Mouse (Mus musculus) forebrain, postnatal 0 days (tissue): ENCODE measurements around the gene Camta1. TPM values are rescaled to one million over a fixed set of nuclear protein-coding genes. Genes with fewer than 3 reads are reported as not detected.

ENCODE experiments used
- ATAC-seq: fragments of 200-750 bp; cut with Nextera tagmentation; 2 replicates; pipeline ENCODE4 v1.8.0; 2017; ENCODE audit warnings: mild to moderate bottlenecking, moderate library complexity
- DNase-seq: peaks from one replicate; pipeline ENCODE4 v3.0.0-alpha.2; 2015
- H3K27ac ChIP-seq: fragments of 300-500 bp; sonication (generic); 2 replicates; pipeline ENCODE4 v1.5.1; 2014; ENCODE audit warnings: low read depth, mild to moderate bottlenecking, antibody characterized with exemption, low read length, moderate library complexity, mixed read lengths
- H3K27me3 ChIP-seq: fragments of 300-500 bp; sonication (generic); 2 replicates; pipeline ENCODE4 v1.6.1; 2014; ENCODE audit warnings: mild to moderate bottlenecking, low read length, mixed read lengths; ENCODE audit not compliant: insufficient read depth
- H3K36me3 ChIP-seq: fragments of 300-500 bp; sonication (generic); 2 replicates; pipeline ENCODE4 v1.6.1; 2014; ENCODE audit warnings: mild to moderate bottlenecking, moderate library complexity; ENCODE audit not compliant: insufficient read depth
- H3K4me1 ChIP-seq: fragments of 300-500 bp; sonication (generic); 2 replicates; pipeline ENCODE4 v1.6.1; 2014; ENCODE audit warnings: antibody characterized with exemption; ENCODE audit not compliant: insufficient read depth
- H3K4me2 ChIP-seq: fragments of 300-500 bp; sonication (generic); 2 replicates; pipeline ENCODE4 v1.6.1; 2014; ENCODE audit warnings: low read depth, mild to moderate bottlenecking, moderate library complexity
- H3K4me3 ChIP-seq: fragments of 300-500 bp; sonication (generic); 2 replicates; pipeline ENCODE4 v1.5.1; 2014; ENCODE audit warnings: low read depth, low read length, mixed read lengths
- H3K9ac ChIP-seq: fragments of 300-500 bp; sonication (generic); 2 replicates; pipeline ENCODE4 v1.6.1; 2014; ENCODE audit warnings: mild to moderate bottlenecking
- H3K9me3 ChIP-seq: fragments of 300-500 bp; sonication (generic); 2 replicates; pipeline ENCODE4 v1.6.1; 2016; ENCODE audit warnings: low read length
- CTCF ChIP-seq: sonication (generic); IDR thresholded peaks from 2 replicates; pipeline ENCODE4 v1.5.1; 2016; ENCODE audit warnings: antibody characterized with exemption, control low read depth, low read depth
- WGBS: fragments of 180-500 bp; shearing (Covaris S2); extraction: QIAGEN DNeasy Blood & Tissue Kit; methylation state at CpG from one replicate; pipeline ENCODE4 v1.1.7; 2014; 5-methylcytosine and 5-hydroxymethylcytosine counted together
- polyA plus RNA-seq: library from polyadenylated mRNA; unstranded; fragments of >200 nt; fragmentation: Nextera tagmentation; extraction: Ambion mirVana; gene quantifications from 2 replicates; pipeline ENCODE4 v1.2.1, GENCODE M21; 2015
- total RNA-seq: library from RNA; depleted of rRNA; stranded (reverse); fragments of >200 nt; gene quantifications from 2 replicates; pipeline ENCODE4 v1.2.3, GENCODE M21; 2014; rRNA removed

Camta1 gene
- total and polyA plus RNA-seq, 2 experiments from 2014 or later = 87.4 to 131 TPM

GRCm38 (mm10) chr4:150870963-150871391 lies 990.7 kb downstream of the Camta1 start:
- Histone ChIP-seq H3K9ac (no peak overlapping the region), H3K4me3 (no peak overlapping the region), H3K27me3 (no peaks in the 10 kb centered on the region), H3K4me2 (no peak overlapping the region), H3K36me3 (peaks cover 17% of the 10 kb centered on the region), H3K4me1 (no peaks in the 10 kb centered on the region), H3K27ac (no peak overlapping the region), H3K9me3 (no peaks in the 10 kb centered on the region)
- ATAC-seq (no peak), DNase-seq (no peak)
- 83% methylated on average over 13 of the region's 13 CpGs for WGBS
- TF ChIP-seq CTCF = no peak

DNA sequence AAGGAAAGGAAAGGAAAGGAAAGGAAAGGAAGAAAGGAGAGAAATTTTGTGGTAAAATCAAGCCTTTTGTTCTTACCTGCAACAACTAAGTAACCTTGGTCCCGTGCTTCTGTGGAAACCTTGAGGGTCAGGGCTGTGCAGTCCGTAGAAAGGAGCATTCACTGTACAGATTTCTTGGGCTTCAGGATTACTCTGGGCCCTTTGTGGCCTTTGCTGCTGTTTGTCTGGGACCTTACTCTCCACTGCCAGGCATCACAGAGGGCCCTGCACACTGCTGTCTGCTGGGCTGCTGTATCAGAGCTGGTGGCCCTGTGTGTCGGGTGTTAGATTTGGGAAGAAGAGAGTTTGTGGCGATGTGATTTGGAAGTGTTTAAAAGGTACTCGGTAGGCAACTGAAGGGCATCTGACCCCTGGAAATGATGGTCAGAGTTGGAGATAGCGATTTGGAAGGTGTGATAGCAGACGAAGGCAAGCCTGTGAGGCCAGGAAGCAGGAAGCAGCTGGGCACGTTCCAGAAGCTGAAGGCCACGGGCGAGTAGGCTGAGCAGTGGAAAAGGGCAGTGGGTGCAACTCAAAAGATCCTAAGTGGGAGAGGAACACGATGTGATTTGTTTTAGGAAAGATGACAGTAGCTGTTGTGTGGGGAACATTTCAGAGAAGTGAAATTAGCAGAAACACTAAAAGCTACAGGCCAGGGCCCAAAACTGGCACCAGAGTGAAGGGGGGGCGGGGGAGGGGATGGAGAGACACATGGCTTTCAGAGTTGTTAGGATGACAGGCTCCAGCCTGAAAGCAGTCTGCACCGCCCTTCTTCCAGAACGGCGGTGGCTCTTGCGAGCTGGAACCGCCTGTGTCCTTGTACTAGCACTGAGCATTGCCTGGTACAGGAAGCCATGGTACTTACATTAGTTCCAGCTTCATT lies 992.1 kb downstream of the Camta1 start:
- 79% methylated on average over 17 of the region's 17 CpGs for WGBS
- Histone ChIP-seq H3K4me3 (no peak overlapping the region), H3K27ac (no peak overlapping the region), H3K4me2 (no peak overlapping the region), H3K27me3 (no peaks in the 10 kb centered on the region), H3K4me1 (no peaks in the 10 kb centered on the region), H3K9me3 (no peaks in the 10 kb centered on the region), H3K36me3 (peaks cover 19% of the 10 kb centered on the region), H3K9ac (no peak overlapping the region)
- DNase-seq (no peak), ATAC-seq (no peak)
- no peak for TF ChIP-seq CTCF

DNA sequence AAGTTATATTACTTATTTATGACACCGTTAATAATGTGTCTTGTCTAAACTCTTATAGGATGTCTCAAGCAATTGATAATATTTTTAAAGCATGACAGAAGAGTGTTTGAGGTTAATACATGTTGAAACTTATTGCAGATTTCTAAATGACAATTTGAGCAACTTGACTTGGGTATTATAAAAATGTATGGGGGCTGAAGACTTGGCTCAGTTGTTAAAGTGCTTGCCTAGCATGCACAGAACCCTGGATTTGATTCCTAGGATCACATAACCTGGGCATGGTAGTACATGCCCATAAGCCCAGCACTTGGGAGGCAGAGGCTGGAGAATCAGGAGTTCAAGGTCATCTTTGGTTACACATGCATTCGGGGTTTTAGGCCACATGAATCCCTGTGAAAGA lies 992.8 kb downstream of the Camta1 start:
- DNase-seq (no peak), ATAC-seq (no peak)
- Histone ChIP-seq H3K4me1 (no peaks in the 10 kb centered on the region), H3K36me3 (peaks cover 19% of the 10 kb centered on the region), H3K27me3 (no peaks in the 10 kb centered on the region), H3K9ac (no peak overlapping the region), H3K4me2 (no peak overlapping the region), H3K4me3 (no peak overlapping the region), H3K27ac (no peak overlapping the region), H3K9me3 (no peaks in the 10 kb centered on the region)
- 94% methylated on average over 2 of the region's 2 CpGs for WGBS
- no peak for TF ChIP-seq CTCF

- H3K27me3 ChIP-seq = no peaks in the 10 kb centered on the region
- no peak overlapping the region for H3K9ac ChIP-seq
- H3K27ac ChIP-seq = no peak overlapping the region
- ATAC-seq = no peak
- TF ChIP-seq CTCF = no peak
- H3K4me3 ChIP-seq = no peak overlapping the region
- H3K4me2 ChIP-seq = no peak overlapping the region
- 87% methylated on average over 6 of the region's 6 CpGs for WGBS
- no peaks in the 10 kb centered on the region for H3K9me3 ChIP-seq
- no peaks in the 10 kb centered on the region for H3K4me1 ChIP-seq
- DNase-seq = no peak
- H3K36me3 ChIP-seq = peaks cover 19% of the 10 kb centered on the region
These were observed 993.5 kb downstream of the Camta1 start for GRCm38 (mm10) chr4:150868161-150868560.

Other genes starting within 250 kb of the Camta1 start
- gene Dnajc11, start 71.8 kb upstream of the Camta1 start, total RNA-seq = 72.2 and 75.2 TPM in 2 replicates
- gene Dnajc11, start 71.8 kb upstream of the Camta1 start, polyA plus RNA-seq = 62.0 and 72.3 TPM in 2 replicates
- gene Thap3, start 127.1 kb upstream of the Camta1 start, total RNA-seq = 19.7 and 22.3 TPM in 2 replicates
- 48.8 and 52.2 TPM in 2 replicates for gene Thap3, start 127.1 kb upstream of the Camta1 start, polyA plus RNA-seq
- 15.7 and 17.1 TPM in 2 replicates for gene Phf13, start 134.4 kb upstream of the Camta1 start, total RNA-seq
- 11.0 and 17.2 TPM in 2 replicates for gene Phf13, start 134.4 kb upstream of the Camta1 start, polyA plus RNA-seq
- 5.0 and 8.1 TPM in 2 replicates for gene Klhl21, start 146.9 kb upstream of the Camta1 start, total RNA-seq
- gene Klhl21, start 146.9 kb upstream of the Camta1 start, polyA plus RNA-seq = 2.6 and 3.4 TPM in 2 replicates
- 10.5 and 10.9 TPM in 2 replicates for gene Zbtb48, start 165.8 kb upstream of the Camta1 start, total RNA-seq
- gene Zbtb48, start 165.8 kb upstream of the Camta1 start, polyA plus RNA-seq = 13.5 and 14.2 TPM in 2 replicates
- gene Tas1r1, start 176.7 kb upstream of the Camta1 start, total RNA-seq = 0.54 and 1.00 TPM in 2 replicates
- 1.1 and 1.5 TPM in 2 replicates for gene Tas1r1, start 176.7 kb upstream of the Camta1 start, polyA plus RNA-seq
- 26.9 and 31.8 TPM in 2 replicates for gene Nol9, start 177.4 kb upstream of the Camta1 start, total RNA-seq
- 14.9 and 20.1 TPM in 2 replicates for gene Nol9, start 177.4 kb upstream of the Camta1 start, polyA plus RNA-seq
- gene Plekhg5, start 210.6 kb upstream of the Camta1 start, total RNA-seq = 16.6 and 18.6 TPM in 2 replicates
- gene Plekhg5, start 210.6 kb upstream of the Camta1 start, polyA plus RNA-seq = 9.2 and 12.8 TPM in 2 replicates